Mouse (Mus musculus): Measurements from ENCODE around the gene 4921530L21Rik. TPM values are rescaled to one million over a fixed set of nuclear protein-coding genes. Genes with fewer than 3 reads are reported as not detected.

4921530L21Rik gene
- total and polyA plus RNA-seq, 3 experiments = not detected

DNA sequence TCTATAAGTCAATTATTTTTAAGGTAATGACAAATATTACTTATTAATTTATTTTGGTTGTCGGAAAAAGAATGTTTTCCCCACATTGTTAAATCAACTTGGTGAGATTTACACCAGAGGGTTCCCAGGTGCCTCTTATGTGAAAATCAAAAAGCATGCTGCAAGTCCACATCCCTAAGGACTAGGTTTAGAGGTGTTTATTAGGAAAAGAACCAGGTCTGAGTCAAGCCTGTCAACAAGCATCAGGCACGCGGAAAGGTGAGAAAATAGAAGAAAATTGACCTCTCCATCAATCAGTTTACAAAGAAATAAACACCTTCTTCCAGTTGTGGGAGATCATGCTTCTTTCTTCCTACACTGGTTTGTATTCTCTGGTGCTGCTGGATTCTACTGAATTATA is 18.1 kb upstream of the 4921530L21Rik start:
- H3K79me2 ChIP-seq (ENCODE audit: control insufficient read depth, insufficient read depth, low read length, poor library complexity) = no peaks in the 10 kb centered on the region
- no peak overlapping the region for H3K4me3 ChIP-seq (ENCODE audit: control insufficient read depth in 1 of 2, insufficient read depth in 1 of 2, low read depth in 2 of 2, low read length in 2 of 2)
- no peaks in the 10 kb centered on the region for H3K4me1 ChIP-seq (ENCODE audit: control insufficient read depth in 1 of 2, insufficient read depth in 2 of 2, low read length in 2 of 2)
- no peak for DNase-seq (ENCODE audit: low read depth, low spot score)
- H3K27ac ChIP-seq (ENCODE audit: control insufficient read depth, low read depth, low read length) = no peak overlapping the region
- H3K9ac ChIP-seq (ENCODE audit: control insufficient read depth, low read depth, low read length, poor library complexity, severe bottlenecking) = no peak overlapping the region
- TF ChIP-seq POLR2A (IDR thresholded peaks at IDR 0.05; ENCODE audit: control insufficient read depth in 1 of 2, insufficient read depth in 1 of 2, low read depth in 1 of 2, low read length in 2 of 2, poor library complexity in 1 of 2) = no peak
- no peak for TF ChIP-seq MAX (IDR thresholded peaks at IDR 0.05; ENCODE audit: low read length)
- TF ChIP-seq NELFE (IDR thresholded peaks at IDR 0.05; ENCODE audit: low read depth, low read length) = no peak
- TF ChIP-seq ZC3H11A (IDR thresholded peaks at IDR 0.05; ENCODE audit: low read depth, low read length) = no peak
- TF ChIP-seq MYB (IDR thresholded peaks at IDR 0.05; ENCODE audit: low read depth, low read length) = no peak
- TF ChIP-seq MYC (IDR thresholded peaks at IDR 0.05; ENCODE audit: low read depth, low read length) = no peak
- TF ChIP-seq MAZ (IDR thresholded peaks at IDR 0.05; ENCODE audit: low read depth, low read length) = no peak
- no peak for TF ChIP-seq KAT2A (conservative IDR thresholded peaks at IDR 0.05; ENCODE audit: low read depth, low read length)
- no peak for TF ChIP-seq USF2 (IDR thresholded peaks at IDR 0.05; ENCODE audit: borderline replicate concordance in 1 of 2, insufficient read depth in 1 of 2, low read depth in 1 of 2, low read length in 2 of 2)
- TF ChIP-seq ZNF384 (IDR thresholded peaks at IDR 0.05; ENCODE audit: low read depth, low read length) = no peak
- TF ChIP-seq USF1 (IDR thresholded peaks at IDR 0.05; ENCODE audit: low read depth, low read length) = no peak
- TF ChIP-seq HCFC1 (IDR thresholded peaks at IDR 0.05; ENCODE audit: low read depth, low read length) = no peak
- TF ChIP-seq CHD1 (IDR thresholded peaks at IDR 0.05; ENCODE audit: low read depth, low read length) = no peak
- no peak for TF ChIP-seq JUND (IDR thresholded peaks at IDR 0.05; ENCODE audit: low read depth, low read length)
- no peak for TF ChIP-seq RCOR1 (IDR thresholded peaks at IDR 0.05; ENCODE audit: low read depth, low read length)
- TF ChIP-seq TBP (IDR thresholded peaks at IDR 0.05; ENCODE audit: low read depth, low read length) = no peak
- TF ChIP-seq POLR2AphosphoS2 (IDR thresholded peaks at IDR 0.05; ENCODE audit: low read length) = no peak
- no peak for TF ChIP-seq EP300 (IDR thresholded peaks at IDR 0.05; ENCODE audit: low read depth in 1 of 2, low read length in 2 of 2)
- no peaks in the 10 kb centered on the region for H3K9me3 ChIP-seq (replicated peaks; ENCODE audit: insufficient read depth, low read length)
- no peaks in the 10 kb centered on the region for H3K36me3 ChIP-seq (ENCODE audit: control insufficient read depth in 1 of 2, insufficient read depth in 2 of 2, low read length in 2 of 2)
- no peaks in the 10 kb centered on the region for H3K27me3 ChIP-seq (ENCODE audit: control insufficient read depth in 1 of 2, insufficient read depth in 2 of 2, low read length in 2 of 2)

DNA sequence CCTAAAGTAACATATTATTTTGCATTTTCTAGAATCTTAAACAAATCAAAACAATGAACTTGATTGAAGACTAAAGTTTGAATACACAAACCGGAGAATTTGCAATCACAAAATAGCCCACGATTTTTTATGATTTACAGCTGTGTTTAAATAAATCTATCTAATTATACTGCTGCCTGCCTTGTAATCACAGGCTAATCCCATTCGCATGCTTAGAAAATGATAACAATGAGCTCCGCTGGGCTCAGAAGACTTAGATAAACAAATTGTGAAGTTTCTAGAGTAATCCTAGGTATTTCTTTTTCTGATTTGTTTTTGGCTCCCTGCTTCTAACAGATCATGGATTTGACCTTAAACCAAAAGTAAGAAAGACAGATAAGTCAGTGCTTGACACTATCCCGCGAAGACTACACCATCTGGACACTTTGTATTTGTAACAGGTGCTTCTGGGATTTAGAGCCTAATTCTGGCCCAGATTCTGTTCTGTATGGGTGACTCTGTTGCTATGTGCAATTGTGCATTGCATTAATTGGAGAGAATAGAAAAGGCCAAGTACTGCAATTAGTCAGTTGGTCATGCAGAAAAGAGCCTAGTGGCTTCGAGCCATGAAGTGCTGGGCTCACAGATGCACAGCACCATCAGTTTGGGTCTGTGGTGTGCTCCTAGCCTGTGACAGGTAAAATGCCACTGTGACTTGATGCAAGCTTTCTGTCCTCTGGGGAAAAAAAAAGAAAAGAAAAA is 15.2 kb upstream of the 4921530L21Rik start:
- DNase-seq (ENCODE audit: low read depth, low spot score) = no peak
- TF ChIP-seq HCFC1 (IDR thresholded peaks at IDR 0.05; ENCODE audit: low read depth, low read length) = no peak
- no peak for TF ChIP-seq CHD2 (IDR thresholded peaks at IDR 0.05; ENCODE audit: low read length)
- TF ChIP-seq CTCF (IDR thresholded peaks at IDR 0.05 in 2 of 3, conservative IDR thresholded peaks at IDR 0.05 in 1 of 3; ENCODE audit: control insufficient read depth in 1 of 3, insufficient read depth in 1 of 3, low read depth in 2 of 3, low read length in 3 of 3, poor library complexity in 1 of 3, severe bottlenecking in 1 of 3) = no peak
- H3K27ac ChIP-seq (ENCODE audit: control insufficient read depth, low read depth, low read length) = no peak overlapping the region

More for the DNA sequence above, 15.2 kb upstream of the 4921530L21Rik start:
- no peak overlapping the region for H3K9ac ChIP-seq (ENCODE audit: control insufficient read depth, low read depth, low read length, poor library complexity, severe bottlenecking)
- H3K36me3 ChIP-seq (ENCODE audit: control insufficient read depth in 1 of 2, insufficient read depth in 2 of 2, low read length in 2 of 2) = no peaks in the 10 kb centered on the region
- H3K27me3 ChIP-seq (ENCODE audit: control insufficient read depth in 1 of 2, insufficient read depth in 2 of 2, low read length in 2 of 2) = no peaks in the 10 kb centered on the region
- H3K9me3 ChIP-seq (replicated peaks; ENCODE audit: insufficient read depth, low read length) = no peaks in the 10 kb centered on the region
- H3K4me3 ChIP-seq (ENCODE audit: control insufficient read depth in 1 of 2, insufficient read depth in 1 of 2, low read depth in 2 of 2, low read length in 2 of 2) = no peak overlapping the region
- H3K79me2 ChIP-seq (ENCODE audit: control insufficient read depth, insufficient read depth, low read length, poor library complexity) = no peaks in the 10 kb centered on the region
- H3K4me1 ChIP-seq (ENCODE audit: control insufficient read depth in 1 of 2, insufficient read depth in 2 of 2, low read length in 2 of 2) = no peaks in the 10 kb centered on the region
